10 mouse cellular contexts compared by ENCODE assay signal in the genomic region with DNA sequence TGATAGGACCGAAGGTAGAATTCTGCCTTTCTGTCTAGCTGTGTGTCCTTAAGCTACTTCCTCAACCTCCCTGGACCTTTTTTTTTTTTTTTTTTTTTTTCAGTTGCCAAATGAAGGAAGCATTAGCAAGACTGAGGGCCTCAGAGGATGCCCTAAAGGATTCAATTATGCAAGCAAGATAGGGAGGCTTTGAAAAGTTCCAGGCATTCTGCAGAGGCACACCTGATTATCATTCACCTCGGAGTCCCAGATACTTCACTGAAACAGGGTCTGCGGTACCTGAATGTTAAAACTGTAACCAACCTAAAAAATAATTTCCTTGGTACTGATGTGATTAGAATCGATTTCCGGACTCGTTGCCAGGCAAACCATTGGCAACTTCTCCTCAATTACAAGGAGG. TPM values are rescaled to one million over a fixed set of nuclear protein-coding genes. Genes with fewer than 3 reads are reported as not detected.
DNase-seq lines count a peak whose midpoint lies in the region; ATAC-seq and TF ChIP-seq lines count a peak whose summit lies in the region.
"Had no signal": no experiment of that assay in that cellular context is flagged by ENCODE, and none has a peak within 500 bp of the region (broad histone marks: within the 10 kb centered on the region; RNA-seq: fewer than 3 reads in every experiment).

No protein-coding gene starts in this region.

- no peak overlapping the region for H3K9ac ChIP-seq in heart, postnatal 0 days (replicated peaks; ENCODE audit: low read depth, low read length)
- 0 out of 2 replicates have a peak overlapping the region, but pooled peaks have one; percentile 4 for H3K9ac ChIP-seq in embryonic facial prominence, embryonic 13.5 days
- no peak overlapping the region for H3K9ac ChIP-seq in hindbrain, embryonic 11.5 days (ENCODE audit: low read depth, low read length)
- peak overlapping the region; percentile 37 for H3K9ac ChIP-seq in midbrain, embryonic 15.5 days
- H3K9ac ChIP-seq in liver, embryonic 12.5 days, result no peak overlapping the region
- H3K9ac ChIP-seq: liver, embryonic 13.5 days had no signal

- H3K36me3 ChIP-seq in heart, postnatal 0 days (replicated peaks; ENCODE audit: control insufficient read depth, insufficient read depth, low read length), result no peaks in the 10 kb centered on the region
- no peaks in the 10 kb centered on the region for H3K36me3 ChIP-seq in embryonic facial prominence, embryonic 13.5 days
- no peaks in the 10 kb centered on the region for H3K36me3 ChIP-seq in hindbrain, embryonic 11.5 days (ENCODE audit: control insufficient read depth, insufficient read depth, low read length)
- H3K36me3 ChIP-seq in midbrain, embryonic 15.5 days (replicated peaks), result no peaks in the 10 kb centered on the region
- H3K36me3 ChIP-seq in liver, embryonic 12.5 days, result no peaks in the 10 kb centered on the region
- H3K36me3 ChIP-seq: liver, embryonic 13.5 days had no signal

- no peaks in the 10 kb centered on the region for H3K27me3 ChIP-seq in heart, postnatal 0 days (ENCODE audit: control insufficient read depth, insufficient read depth, low read length)
- H3K27me3 ChIP-seq in embryonic facial prominence, embryonic 13.5 days, result peaks cover 4% of the 10 kb centered on the region; the same call in 1 of the 2 replicates
- H3K27me3 ChIP-seq in hindbrain, embryonic 11.5 days (ENCODE audit: control insufficient read depth, insufficient read depth, low read length), result no peaks in the 10 kb centered on the region
- H3K27me3 ChIP-seq in midbrain, embryonic 15.5 days (replicated peaks), result no peaks in the 10 kb centered on the region
- H3K27me3 ChIP-seq in liver, embryonic 12.5 days (replicated peaks), result no peaks in the 10 kb centered on the region
- H3K27me3 ChIP-seq: CH12.LX; liver, embryonic 13.5 days had no signal

- DNase-seq in heart, postnatal 0 days (ENCODE audit: low spot score), result no peak
- no peak for DNase-seq in heart, postnatal 10 days
- no peak for DNase-seq in hindbrain, embryonic 11.5 days (ENCODE audit: low spot score)
- no peak for DNase-seq in cerebellum, adult 11-12 months
- no peak for DNase-seq in lung, postnatal 4 days
- DNase-seq: liver, embryonic 13.5 days had no signal

- no peak for TF ChIP-seq CTCF in heart, postnatal 0 days (IDR thresholded peaks at IDR 0.05; ENCODE audit: low read depth)

- H3K9me3 ChIP-seq in heart, postnatal 0 days (replicated peaks; ENCODE audit: control insufficient read depth, low read length), result no peaks in the 10 kb centered on the region
- no peaks in the 10 kb centered on the region for H3K9me3 ChIP-seq in embryonic facial prominence, embryonic 13.5 days
- H3K9me3 ChIP-seq in hindbrain, embryonic 11.5 days (ENCODE audit: control insufficient read depth, low read length), result no peaks in the 10 kb centered on the region
- no peaks in the 10 kb centered on the region for H3K9me3 ChIP-seq in midbrain, embryonic 15.5 days
- H3K9me3 ChIP-seq in liver, embryonic 12.5 days (replicated peaks), result no peaks in the 10 kb centered on the region
- H3K9me3 ChIP-seq: liver, embryonic 13.5 days had no signal

- TF ChIP-seq EP300 in heart, postnatal 0 days (IDR thresholded peaks at IDR 0.05; ENCODE audit: low read depth), result no peak

- no peak for ATAC-seq in heart, postnatal 0 days (ENCODE audit: insufficient read depth, low read depth)
- no peak for ATAC-seq in embryonic facial prominence, embryonic 13.5 days (ENCODE audit: insufficient number of reproducible peaks, insufficient read depth, low FRiP score, low TSS enrichment, low read depth)
- no peak for ATAC-seq in hindbrain, embryonic 11.5 days (ENCODE audit: low FRiP score)
- peak; percentile 38 for ATAC-seq in midbrain, embryonic 15.5 days (replicated peaks)
- no peak for ATAC-seq in liver, embryonic 12.5 days

- WGBS in heart, postnatal 0 days, result 14% methylated on average over 6 of the region's 6 CpGs
- 16% methylated on average over 6 of the region's 6 CpGs for WGBS in embryonic facial prominence, embryonic 13.5 days
- WGBS in hindbrain, embryonic 11.5 days, result 25% methylated on average over 6 of the region's 6 CpGs
- 15% methylated on average over 6 of the region's 6 CpGs for WGBS in midbrain, embryonic 15.5 days
- 26% methylated on average over 6 of the region's 6 CpGs for WGBS in liver, embryonic 12.5 days (ENCODE audit: insufficient replicate concordance)

- no peak overlapping the region for H3K4me3 ChIP-seq in heart, postnatal 0 days (ENCODE audit: low read depth, low read length)
- peak overlapping the region; percentile 19 for H3K4me3 ChIP-seq in embryonic facial prominence, embryonic 13.5 days
- peak overlapping the region; percentile 22 for H3K4me3 ChIP-seq in hindbrain, embryonic 11.5 days (ENCODE audit: low read depth, low read length)
- H3K4me3 ChIP-seq in midbrain, embryonic 15.5 days, result peak overlapping the region; percentile 39
- H3K4me3 ChIP-seq in liver, embryonic 12.5 days, result no peak overlapping the region
- H3K4me3 ChIP-seq: liver, embryonic 13.5 days had no signal

- intact Hi-C loops in heart, postnatal 10 days (cut with DNase I), result no loop called here

- H3K27ac ChIP-seq in heart, postnatal 0 days (ENCODE audit: low read depth), result no peak overlapping the region
- no peak overlapping the region for H3K27ac ChIP-seq in embryonic facial prominence, embryonic 13.5 days
- peak overlapping the region; percentile 63; the same call in 1 of the 2 replicates for H3K27ac ChIP-seq in hindbrain, embryonic 11.5 days (ENCODE audit: low read depth, low read length)
- peak overlapping the region; percentile 84 for H3K27ac ChIP-seq in midbrain, embryonic 15.5 days
- no peak overlapping the region for H3K27ac ChIP-seq in liver, embryonic 12.5 days
- H3K27ac ChIP-seq: liver, embryonic 13.5 days had no signal

- peak overlapping the region; percentile 15; the same call in 1 of the 2 replicates for H3K4me2 ChIP-seq in heart, postnatal 0 days (ENCODE audit: low read depth, low read length)
- peak overlapping the region; percentile 55 for H3K4me2 ChIP-seq in embryonic facial prominence, embryonic 13.5 days
- H3K4me2 ChIP-seq in hindbrain, embryonic 11.5 days (replicated peaks; ENCODE audit: low read depth, low read length), result peak overlapping the region; percentile 53
- H3K4me2 ChIP-seq in midbrain, embryonic 15.5 days, result peak overlapping the region; percentile 64
- H3K4me2 ChIP-seq in liver, embryonic 12.5 days, result no peak overlapping the region
- H3K4me2 ChIP-seq: liver, embryonic 13.5 days had no signal

- no peaks in the 10 kb centered on the region for H3K4me1 ChIP-seq in heart, postnatal 0 days (ENCODE audit: control insufficient read depth, insufficient read depth)
- H3K4me1 ChIP-seq in embryonic facial prominence, embryonic 13.5 days, result no peaks in the 10 kb centered on the region; the same call in 1 of the 2 replicates
- no peaks in the 10 kb centered on the region for H3K4me1 ChIP-seq in hindbrain, embryonic 11.5 days (replicated peaks; ENCODE audit: control insufficient read depth, insufficient read depth, low read length)
- H3K4me1 ChIP-seq in midbrain, embryonic 15.5 days, result peaks cover 33% of the 10 kb centered on the region
- no peaks in the 10 kb centered on the region for H3K4me1 ChIP-seq in liver, embryonic 12.5 days
- H3K4me1 ChIP-seq: liver, embryonic 13.5 days had no signal

RNA-seq across cellular contexts. Expression of a gene that starts 10.0 kb away (rescaled TPM):
- total RNA-seq in heart, postnatal 0 days (2014; rRNA removed; ENCODE audit: low replicate concordance), result not detected in 2 replicates
- polyA plus RNA-seq in heart, postnatal 0 days (2015; fragmentation: Nextera tagmentation; extraction: Ambion mirVana), result 0.04 and 0.05 TPM in 2 replicates
- not detected for total RNA-seq in heart, postnatal 10 days (2021)
- 3.1 and 3.9 TPM in 2 replicates for polyA plus RNA-seq in embryonic facial prominence, embryonic 13.5 days (2015; fragmentation: Nextera tagmentation; extraction: Ambion mirVana)
- polyA plus RNA-seq in hindbrain, embryonic 11.5 days (2014; fragmentation: Nextera tagmentation; extraction: Ambion mirVana), result 9.3 and 13.4 TPM in 2 replicates
- 119 and 126 TPM in 2 replicates for polyA plus RNA-seq in midbrain, embryonic 15.5 days (2015; fragmentation: Nextera tagmentation; extraction: Ambion mirVana)
- polyA plus RNA-seq in liver, embryonic 12.5 days (2016; fragmentation: Nextera tagmentation; extraction: Ambion mirVana), result not detected in 2 replicates
- total RNA-seq: CH12.LX had no signal

Comparison
In these comparisons a context has a peak if more than half of its experiments do, and no peak if none do; other contexts are left out.
1. H3K27ac ChIP-seq: peak in hindbrain, embryonic 11.5 days (single experiment) and midbrain, embryonic 15.5 days (single experiment); none in heart, postnatal 0 days (single experiment), embryonic facial prominence, embryonic 13.5 days (single experiment) and liver, embryonic 12.5 days (single experiment).
2. H3K4me3 ChIP-seq: peak in embryonic facial prominence, embryonic 13.5 days (single experiment), hindbrain, embryonic 11.5 days (single experiment) and midbrain, embryonic 15.5 days (single experiment); none in heart, postnatal 0 days (single experiment) and liver, embryonic 12.5 days (single experiment).
3. H3K9ac ChIP-seq: peak in embryonic facial prominence, embryonic 13.5 days (single experiment) and midbrain, embryonic 15.5 days (single experiment); none in heart, postnatal 0 days (single experiment), hindbrain, embryonic 11.5 days (single experiment) and liver, embryonic 12.5 days (single experiment).